ENCODE assay signal across 29 mouse cellular contexts in the genomic region with DNA sequence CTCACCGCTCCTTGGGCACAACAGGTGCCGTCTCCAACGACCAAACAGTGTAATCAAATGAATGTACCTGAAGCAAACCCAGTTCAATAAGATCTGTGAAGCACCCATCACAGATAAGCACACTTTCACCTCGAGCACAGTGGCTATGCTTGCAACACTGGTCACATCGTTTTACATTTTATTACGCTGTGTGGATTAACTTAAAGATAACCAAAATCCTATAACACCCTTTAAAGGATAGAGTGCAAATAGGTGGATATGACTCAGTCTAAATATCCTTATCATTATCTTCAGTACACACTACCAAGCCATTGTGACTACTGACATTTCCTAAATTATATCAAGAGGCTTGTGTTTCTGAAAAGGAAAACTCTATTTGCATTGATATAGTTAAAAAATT. TPM values are rescaled to one million over a fixed set of nuclear protein-coding genes. Genes with fewer than 3 reads are reported as not detected.
A peak's percentile ranks its signal among the peaks of the same experiment; 100 is the strongest.
DNase-seq lines count a peak whose midpoint lies in the region; ATAC-seq lines count a peak whose summit lies in the region.
"Had no signal": no experiment of that assay in that cellular context is flagged by ENCODE, and none has a peak within 500 bp of the region (broad histone marks: within the 10 kb centered on the region; RNA-seq: fewer than 3 reads in every experiment).

No protein-coding gene starts in this region.

- no peak for DNase-seq in right cerebral cortex, postnatal 10 days (ENCODE audit: low spot score in 2 of 2)
- no peak for DNase-seq in kidney, postnatal 4 days
- DNase-seq: adrenal gland, adult 2 months; adrenal gland, postnatal 10 days; adrenal gland, postnatal 25 days; cerebellum, adult 11 months; cerebellum, adult 18-20 months; cerebellum, adult 8-10 months; cerebellum, adult 9-11 months; cerebellum, postnatal 14 days; cerebellum, postnatal 36 days; embryo, embryonic 11 days had no signal

- H3K9me3 ChIP-seq in intestine, embryonic 16.5 days (ENCODE audit: control insufficient read depth, low read length) = no peaks in the 10 kb centered on the region
- H3K9me3 ChIP-seq in stomach, embryonic 14.5 days (ENCODE audit: control insufficient read depth, low read depth, low read length) = no peaks in the 10 kb centered on the region
- no peaks in the 10 kb centered on the region for H3K9me3 ChIP-seq in stomach, embryonic 16.5 days (replicated peaks; ENCODE audit: control insufficient read depth, low read length)
- H3K9me3 ChIP-seq: embryonic facial prominence, embryonic 13.5 days; embryonic facial prominence, embryonic 15.5 days; forebrain, embryonic 13.5 days; forebrain, embryonic 15.5 days had no signal

- no peak overlapping the region for H3K4me3 ChIP-seq in intestine, embryonic 16.5 days (ENCODE audit: low read length)
- no peak overlapping the region for H3K4me3 ChIP-seq in stomach, embryonic 14.5 days (ENCODE audit: low read depth, low read length)
- no peak overlapping the region for H3K4me3 ChIP-seq in stomach, embryonic 16.5 days (replicated peaks; ENCODE audit: low read length)
- H3K4me3 ChIP-seq: embryonic facial prominence, embryonic 13.5 days; embryonic facial prominence, embryonic 15.5 days; erythroblast, embryonic 14.5 days; forebrain, embryonic 13.5 days; forebrain, embryonic 15.5 days had no signal

- H3K9ac ChIP-seq in intestine, embryonic 16.5 days (ENCODE audit: low read depth, low read length) = no peak overlapping the region
- H3K9ac ChIP-seq in stomach, embryonic 14.5 days (replicated peaks; ENCODE audit: low read depth, low read length) = no peak overlapping the region
- no peak overlapping the region for H3K9ac ChIP-seq in stomach, embryonic 16.5 days (ENCODE audit: low read length)
- H3K9ac ChIP-seq: embryonic facial prominence, embryonic 13.5 days; embryonic facial prominence, embryonic 15.5 days; forebrain, embryonic 13.5 days; forebrain, embryonic 15.5 days had no signal

- H3K4me2 ChIP-seq in intestine, embryonic 16.5 days (ENCODE audit: low read depth, low read length) = no peak overlapping the region
- H3K4me2 ChIP-seq in stomach, embryonic 14.5 days (replicated peaks; ENCODE audit: low read depth, low read length) = no peak overlapping the region
- H3K4me2 ChIP-seq in stomach, embryonic 16.5 days (ENCODE audit: low read depth, low read length) = no peak overlapping the region
- H3K4me2 ChIP-seq: embryonic facial prominence, embryonic 13.5 days; embryonic facial prominence, embryonic 15.5 days; forebrain, embryonic 13.5 days; forebrain, embryonic 15.5 days had no signal

- no peaks in the 10 kb centered on the region for H3K4me1 ChIP-seq in intestine, embryonic 16.5 days (ENCODE audit: control insufficient read depth, insufficient read depth, low read length)
- H3K4me1 ChIP-seq in stomach, embryonic 14.5 days (ENCODE audit: control insufficient read depth, insufficient read depth, low read length) = no peaks in the 10 kb centered on the region
- H3K4me1 ChIP-seq in stomach, embryonic 16.5 days (ENCODE audit: control insufficient read depth, insufficient read depth, low read length) = no peaks in the 10 kb centered on the region
- H3K4me1 ChIP-seq: embryonic facial prominence, embryonic 13.5 days; embryonic facial prominence, embryonic 15.5 days; forebrain, embryonic 13.5 days; forebrain, embryonic 15.5 days had no signal

- ATAC-seq in intestine, embryonic 16.5 days = 0 out of 2 replicates have a peak, but pooled peaks have one; percentile 46
- ATAC-seq in stomach, embryonic 14.5 days (ENCODE audit: insufficient number of reproducible peaks, insufficient read depth, low FRiP score, low read depth) = peak; percentile 63; the same call in 1 of the 2 replicates
- ATAC-seq in stomach, embryonic 16.5 days (ENCODE audit: insufficient read depth, low FRiP score) = peak; percentile 79
- no peak for ATAC-seq in monocyte, adult 5-6 weeks (replicated peaks; ENCODE audit: insufficient number of reproducible peaks, low FRiP score, low TSS enrichment, poor library complexity, severe bottlenecking)
- ATAC-seq: forebrain, embryonic 13.5 days; forebrain, embryonic 15.5 days had no signal

- no peak overlapping the region for H3K27ac ChIP-seq in intestine, embryonic 16.5 days (ENCODE audit: low read length)
- H3K27ac ChIP-seq in stomach, embryonic 14.5 days (ENCODE audit: low read length) = no peak overlapping the region
- H3K27ac ChIP-seq in stomach, embryonic 16.5 days (ENCODE audit: low read length) = no peak overlapping the region
- H3K27ac ChIP-seq: embryonic facial prominence, embryonic 13.5 days; embryonic facial prominence, embryonic 15.5 days; forebrain, embryonic 13.5 days; forebrain, embryonic 15.5 days had no signal

- H3K27me3 ChIP-seq in intestine, embryonic 16.5 days (replicated peaks; ENCODE audit: control insufficient read depth, insufficient read depth, low read length) = peaks cover 9% of the 10 kb centered on the region; the same call in 1 of the 2 replicates
- H3K27me3 ChIP-seq in stomach, embryonic 14.5 days (ENCODE audit: control insufficient read depth, insufficient read depth, low read length) = no peaks in the 10 kb centered on the region
- no peaks in the 10 kb centered on the region for H3K27me3 ChIP-seq in stomach, embryonic 16.5 days (ENCODE audit: control insufficient read depth, insufficient read depth, low read length)
- H3K27me3 ChIP-seq: embryonic facial prominence, embryonic 13.5 days; embryonic facial prominence, embryonic 15.5 days; forebrain, embryonic 13.5 days; forebrain, embryonic 15.5 days had no signal

- H3K36me3 ChIP-seq in intestine, embryonic 16.5 days (ENCODE audit: control insufficient read depth, insufficient read depth, low read length) = no peaks in the 10 kb centered on the region
- no peaks in the 10 kb centered on the region for H3K36me3 ChIP-seq in stomach, embryonic 14.5 days (ENCODE audit: control insufficient read depth, insufficient read depth, low read length)
- H3K36me3 ChIP-seq in stomach, embryonic 16.5 days (ENCODE audit: control insufficient read depth, insufficient read depth, low read length) = no peaks in the 10 kb centered on the region
- H3K36me3 ChIP-seq: embryonic facial prominence, embryonic 13.5 days; embryonic facial prominence, embryonic 15.5 days; forebrain, embryonic 15.5 days had no signal

- 51% methylated on average over 6 of the region's 6 CpGs for WGBS in intestine, embryonic 16.5 days
- 58% methylated on average over 6 of the region's 6 CpGs for WGBS in stomach, embryonic 14.5 days
- 58% methylated on average over 6 of the region's 6 CpGs for WGBS in stomach, embryonic 16.5 days

RNA-seq across cellular contexts. Expression of a gene that starts 11.7 kb away (rescaled TPM):
- 3.9 and 4.4 TPM in 2 replicates for polyA plus RNA-seq in intestine, embryonic 16.5 days (2015; fragmentation: Nextera tagmentation; extraction: Ambion mirVana)
- polyA plus RNA-seq in stomach, embryonic 14.5 days (2014; fragmentation: Nextera tagmentation; extraction: Ambion mirVana) = 0.63 and 0.74 TPM in 2 replicates
- 0.94 and 1.6 TPM in 2 replicates for polyA plus RNA-seq in stomach, embryonic 16.5 days (2015; fragmentation: Nextera tagmentation; extraction: Ambion mirVana)
- total RNA-seq in monocyte, adult 5-6 weeks (2017) = not detected in 3 replicates
- total RNA-seq: common myeloid progenitor, adult 5-6 weeks; MEL had no signal
- polyA plus RNA-seq: brain, embryonic 14.5 days; C2C12; embryonic facial prominence, embryonic 11.5 days; embryonic facial prominence, embryonic 13.5 days; embryonic facial prominence, embryonic 15.5 days; erythroblast, embryonic 14.5 days; forebrain, embryonic 11.5 days; forebrain, embryonic 13.5 days; forebrain, embryonic 15.5 days had no signal

RNA-seq across cellular contexts. Expression of a gene that starts 28.3 kb away (rescaled TPM):
- polyA plus RNA-seq in intestine, embryonic 16.5 days (2015; fragmentation: Nextera tagmentation; extraction: Ambion mirVana) = 3.7 and 4.9 TPM in 2 replicates
- polyA plus RNA-seq in stomach, embryonic 14.5 days (2014; fragmentation: Nextera tagmentation; extraction: Ambion mirVana) = 9.1 and 9.3 TPM in 2 replicates
- polyA plus RNA-seq in stomach, embryonic 16.5 days (2015; fragmentation: Nextera tagmentation; extraction: Ambion mirVana) = 6.5 and 7.1 TPM in 2 replicates
- total RNA-seq in monocyte, adult 5-6 weeks (2017) = 1.1 TPM in 1 of 3 replicates, not detected in the others
- total RNA-seq: MEL had no signal
- polyA plus RNA-seq: C2C12; erythroblast, embryonic 14.5 days had no signal

RNA-seq across cellular contexts. Expression of a gene that starts 49.8 kb away (rescaled TPM):
- not detected in 2 replicates for polyA plus RNA-seq in intestine, embryonic 16.5 days (2015; fragmentation: Nextera tagmentation; extraction: Ambion mirVana)
- polyA plus RNA-seq in stomach, embryonic 14.5 days (2014; fragmentation: Nextera tagmentation; extraction: Ambion mirVana) = not detected in 2 replicates
- polyA plus RNA-seq in stomach, embryonic 16.5 days (2015; fragmentation: Nextera tagmentation; extraction: Ambion mirVana) = not detected in 2 replicates
- not detected in 3 replicates for total RNA-seq in monocyte, adult 5-6 weeks (2017)
- total RNA-seq: adrenal gland, adult 2 months; adrenal gland, postnatal 10 days; adrenal gland, postnatal 25 days; adrenal gland, postnatal 4 days; common myeloid progenitor, adult 5-6 weeks; MEL had no signal
- polyA plus RNA-seq: adrenal gland, adult 2 months; brain, embryonic 14.5 days; C2C12; embryonic facial prominence, embryonic 11.5 days; embryonic facial prominence, embryonic 13.5 days; embryonic facial prominence, embryonic 15.5 days; erythroblast, embryonic 14.5 days; forebrain, embryonic 11.5 days; forebrain, embryonic 13.5 days; forebrain, embryonic 15.5 days had no signal

RNA-seq across cellular contexts. Expression of a gene that starts 51.3 kb away (rescaled TPM):
- polyA plus RNA-seq in intestine, embryonic 16.5 days (2015; fragmentation: Nextera tagmentation; extraction: Ambion mirVana) = not detected in 2 replicates
- not detected in 2 replicates for polyA plus RNA-seq in stomach, embryonic 14.5 days (2014; fragmentation: Nextera tagmentation; extraction: Ambion mirVana)
- not detected in 2 replicates for polyA plus RNA-seq in stomach, embryonic 16.5 days (2015; fragmentation: Nextera tagmentation; extraction: Ambion mirVana)
- total RNA-seq in monocyte, adult 5-6 weeks (2017) = not detected in 3 replicates
- total RNA-seq: adrenal gland, adult 2 months; adrenal gland, postnatal 10 days; adrenal gland, postnatal 25 days; adrenal gland, postnatal 4 days; common myeloid progenitor, adult 5-6 weeks; ES-E14; MEL had no signal
- polyA plus RNA-seq: adrenal gland, adult 2 months; brain, embryonic 14.5 days; C2C12; embryonic facial prominence, embryonic 11.5 days; embryonic facial prominence, embryonic 13.5 days; embryonic facial prominence, embryonic 15.5 days; erythroblast, embryonic 14.5 days; forebrain, embryonic 11.5 days; forebrain, embryonic 13.5 days; forebrain, embryonic 15.5 days had no signal
